Mouse (Mus musculus) adrenal gland, adult 8-10 months (tissue): ENCODE results near the gene Exosc7. TPM values are rescaled to one million over a fixed set of nuclear protein-coding genes. Genes with fewer than 3 reads are reported as not detected.

ENCODE experiments used
- DNase-seq: peaks from one replicate; pipeline ENCODE4 v3.0.0; 2022
- total RNA-seq, 4 experiments: library from RNA; stranded (reverse); gene quantifications; 2 replicates each; pipeline ENCODE4 v1.2.4; 2022

Gene Exosc7
- 10 to 100 TPM; 41.1 to 54.1 (median 43.1) TPM for total RNA-seq

DNA sequence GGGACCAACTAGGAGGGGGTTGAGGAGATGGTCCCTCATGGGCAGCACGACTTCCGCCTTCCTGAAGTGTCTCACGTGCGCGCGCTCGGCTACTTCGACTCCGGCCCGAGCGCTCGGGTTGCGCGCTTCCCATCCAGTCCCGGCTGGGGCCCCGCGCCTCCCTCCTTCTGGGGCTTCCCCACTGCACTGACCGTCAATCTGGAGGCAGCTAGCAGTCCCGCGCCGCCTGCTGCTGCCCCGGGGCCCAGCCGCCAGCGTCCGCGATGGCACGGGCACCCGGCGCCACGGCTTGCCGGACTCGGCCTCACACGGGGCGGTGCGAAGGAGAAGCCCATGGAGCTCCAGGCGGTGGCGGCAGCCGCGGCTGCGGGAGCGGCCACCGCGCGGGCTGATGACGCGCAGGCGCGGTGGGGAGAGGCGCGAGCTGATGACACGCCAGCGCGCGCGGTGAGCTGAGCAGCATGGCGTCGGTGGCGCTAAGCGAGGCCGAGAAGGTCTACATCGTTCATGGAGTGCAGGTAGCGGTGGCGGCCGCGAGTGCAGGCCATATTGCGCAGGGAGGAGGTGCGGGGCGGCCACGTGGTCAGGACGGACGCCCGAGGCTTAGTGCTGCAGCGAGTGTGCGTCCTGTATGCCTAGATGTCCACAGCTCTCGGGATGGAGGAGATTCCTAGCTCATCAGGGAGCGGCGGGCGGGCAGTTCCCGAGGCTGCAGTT is at the start of gene Exosc7, which contains the start of gene Zdhhc3:
TSS of gene Exosc7 (plus strand) at position 411 of the 717 bp plus-strand sequence.
TSS of gene Zdhhc3 (minus strand) at position 401 of the 717 bp plus-strand sequence.
- peak; percentile 79 for DNase-seq

DNA sequence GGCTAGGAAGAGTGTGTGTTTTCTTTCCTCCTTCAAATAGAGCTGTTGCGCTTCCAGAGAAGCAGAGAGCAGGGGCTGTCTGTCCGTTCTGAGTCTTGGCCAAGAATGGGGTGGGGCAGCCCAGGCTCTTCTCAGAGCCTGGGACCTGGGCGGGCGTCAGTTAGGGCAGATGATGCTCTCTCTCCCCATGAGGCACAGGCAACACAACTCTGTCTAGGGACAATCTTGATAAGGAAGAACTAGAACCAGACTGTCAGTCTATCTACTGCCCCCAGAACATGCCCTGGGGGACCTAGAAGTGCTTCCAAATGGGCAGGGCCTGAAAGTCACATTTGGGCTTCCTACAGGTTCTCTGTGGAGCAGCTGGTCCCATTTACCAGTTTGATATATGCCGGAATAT is 33.9 kb upstream of the Exosc7 start:
- no peak for DNase-seq

DNA sequence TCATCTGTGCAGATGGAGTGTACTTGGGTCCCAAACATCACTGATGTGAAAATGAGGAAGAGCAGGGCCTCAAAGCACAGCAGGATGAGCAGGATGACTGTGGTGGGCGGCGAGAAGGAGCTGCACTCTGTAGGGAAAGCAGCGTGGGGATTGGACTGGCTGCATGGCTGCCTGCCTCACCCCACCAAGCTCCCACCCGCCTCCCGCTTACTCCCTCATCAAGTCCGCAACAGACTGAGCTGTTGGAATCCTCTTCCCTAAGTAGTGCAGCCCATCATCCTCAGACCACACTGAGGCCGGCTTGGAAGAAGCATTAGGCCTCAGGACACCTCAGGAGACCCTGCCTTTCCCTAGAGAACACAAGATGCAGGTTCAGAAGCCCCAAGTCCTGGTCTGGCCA is 32.7 kb upstream of the Exosc7 start:
- no peak for DNase-seq

DNA sequence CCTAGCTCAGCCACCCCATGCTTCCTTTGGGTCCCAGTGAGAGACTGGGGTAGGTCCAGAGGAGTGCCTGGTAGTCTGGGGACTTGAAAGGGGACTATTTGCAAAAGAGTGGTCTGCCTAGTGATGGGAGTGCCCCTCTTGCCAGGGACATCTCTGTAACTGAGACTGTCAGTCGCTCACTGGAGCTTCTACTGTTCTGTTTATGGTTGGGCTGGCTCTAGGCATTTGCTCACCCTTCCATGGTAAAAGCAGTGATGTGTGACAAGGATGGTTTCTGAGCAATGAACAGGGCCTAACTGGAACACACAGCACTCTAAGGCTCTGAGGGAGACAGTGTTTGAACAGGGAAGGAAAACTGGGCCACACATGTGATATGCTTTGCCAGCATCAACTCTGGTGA is 32.2 kb upstream of the Exosc7 start:
- no peak for DNase-seq

DNA sequence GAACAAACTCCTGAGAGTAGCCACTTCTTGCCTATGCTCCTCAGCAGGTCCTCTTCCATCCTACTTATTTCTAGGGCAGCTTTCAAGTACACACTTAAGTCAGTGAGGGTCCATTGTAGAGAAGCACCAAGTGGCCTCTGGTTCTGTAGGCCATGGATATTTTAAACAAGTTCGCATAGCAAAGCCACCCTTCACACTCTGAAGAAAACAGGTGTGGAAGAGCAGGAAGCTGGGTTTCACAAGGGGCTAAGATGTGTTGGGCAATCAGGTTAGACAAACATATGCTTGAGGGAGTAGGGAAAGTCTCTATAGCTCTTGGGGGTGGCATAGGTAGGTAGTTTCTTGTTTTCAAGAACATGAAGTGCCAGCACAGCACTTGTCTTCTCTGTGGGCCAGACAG is 27.6 kb upstream of the Exosc7 start:
- DNase-seq: no peak

DNA sequence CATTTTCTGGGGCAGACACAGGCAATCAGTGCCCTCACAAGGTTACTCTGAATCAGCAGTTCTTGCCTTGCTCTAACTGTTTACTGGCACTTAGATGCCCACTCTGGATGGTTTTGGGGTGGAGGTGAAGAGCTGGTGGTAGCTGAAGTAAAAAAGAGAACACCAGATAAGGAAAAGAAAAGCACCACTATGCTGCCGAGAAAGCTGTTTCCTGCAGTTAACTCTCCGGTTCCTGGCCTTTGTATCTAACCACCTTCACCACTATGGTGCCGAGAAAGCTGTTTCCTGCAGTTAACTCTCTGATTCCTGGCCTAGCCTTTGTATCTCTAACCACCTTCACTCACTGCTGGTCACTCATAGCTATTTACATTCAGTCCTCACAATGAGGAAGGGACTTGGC is 25.5 kb upstream of the Exosc7 start:
- DNase-seq: no peak

DNA sequence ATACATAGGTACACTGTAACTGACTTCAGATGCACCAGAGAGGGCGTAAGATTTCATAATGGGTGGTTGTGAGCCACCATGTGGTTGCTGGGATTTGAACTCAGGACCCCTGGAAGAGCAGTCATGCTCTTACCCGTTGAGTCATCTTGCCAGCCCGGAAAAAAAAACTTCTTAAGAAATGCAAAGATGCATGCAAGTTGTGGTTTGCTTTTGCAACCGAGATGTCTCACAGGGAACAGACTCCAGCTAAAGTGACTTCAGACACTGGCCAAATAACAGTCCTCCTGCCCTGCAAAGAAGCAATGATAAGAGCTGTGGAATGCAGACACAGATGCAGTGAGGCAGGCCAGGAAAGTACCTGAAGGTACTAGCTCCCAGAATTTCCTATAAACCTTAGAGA is 22.2 kb upstream of the Exosc7 start:
- DNase-seq: no peak

DNA sequence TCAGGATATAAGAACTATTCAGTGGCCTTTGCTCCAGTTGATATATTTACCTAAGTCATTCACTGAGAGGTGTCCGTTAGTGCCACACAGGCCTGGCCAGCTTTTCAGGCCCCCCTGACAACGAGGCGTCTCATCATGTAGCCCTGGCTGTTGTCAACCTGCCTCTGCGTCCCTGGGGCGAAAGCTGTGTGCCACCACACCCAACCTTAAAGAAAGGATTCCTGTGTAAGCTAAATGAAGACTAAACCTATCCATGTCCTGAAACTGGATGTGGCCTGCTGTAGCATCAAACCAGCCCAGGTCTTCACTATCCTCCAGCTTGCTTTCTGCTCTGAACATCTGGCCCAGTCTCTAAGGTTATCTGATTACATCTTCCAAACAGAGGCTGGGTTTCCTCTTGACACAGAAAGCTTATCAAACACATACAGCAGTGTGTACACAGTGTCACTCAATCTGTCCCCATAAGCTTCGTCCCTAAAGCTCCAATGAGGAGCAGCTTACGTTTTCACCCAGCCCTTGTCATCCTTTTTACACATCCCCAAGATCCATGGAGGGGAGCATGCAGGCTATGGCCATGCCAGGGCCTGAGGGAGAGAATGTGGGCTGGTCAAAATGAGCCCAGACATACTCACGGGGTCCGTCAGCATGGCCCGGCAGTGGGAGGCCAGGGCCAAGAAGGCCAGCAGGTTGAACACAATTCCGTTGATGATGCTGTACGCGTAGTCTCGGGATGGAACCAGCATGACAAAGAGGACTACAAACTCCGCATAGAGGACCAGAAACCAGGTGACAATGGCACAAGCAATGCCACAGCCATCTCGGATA is 13.2 kb upstream of the Exosc7 start:
- no peak for DNase-seq

DNA sequence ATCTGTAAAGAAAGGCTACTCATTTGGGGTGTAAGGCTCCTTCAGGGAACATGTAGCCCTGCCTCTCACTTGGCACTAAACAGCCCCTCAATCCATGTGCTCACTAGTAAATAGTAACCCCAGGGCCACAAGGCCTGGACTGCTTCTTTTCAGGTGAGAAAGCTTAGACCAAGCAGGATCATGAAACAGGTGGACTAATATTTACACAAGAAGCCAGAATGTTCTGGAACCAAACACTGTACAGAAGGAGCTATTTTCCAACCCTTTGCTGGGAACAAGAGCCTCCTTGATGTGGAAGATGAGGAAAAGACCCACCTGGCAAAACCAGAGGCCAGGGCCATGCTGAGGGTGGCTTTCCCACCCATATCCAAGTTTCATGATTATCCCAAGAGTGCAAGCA is 9.6 kb upstream of the Exosc7 start:
- DNase-seq: no peak

DNA sequence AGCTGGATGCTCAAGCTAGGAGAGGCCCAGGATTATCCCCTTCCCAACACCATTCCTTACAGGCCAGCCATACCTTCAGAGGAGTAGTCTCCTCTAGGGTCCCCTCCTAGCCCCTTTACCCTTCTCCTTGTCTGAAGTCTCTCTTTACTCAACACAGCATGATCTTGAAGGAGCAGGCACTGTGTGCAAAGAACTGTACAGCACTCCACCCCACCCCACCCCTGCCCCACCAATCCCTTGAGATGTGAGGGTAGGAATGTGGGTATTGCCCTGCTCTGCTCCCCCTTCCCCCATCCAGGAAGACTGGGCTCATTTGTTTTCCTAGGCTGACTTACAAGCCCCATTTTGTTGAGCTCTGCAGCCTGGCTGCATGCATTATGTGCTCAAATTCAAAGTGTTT is 8.7 kb upstream of the Exosc7 start:
- DNase-seq: no peak

DNA sequence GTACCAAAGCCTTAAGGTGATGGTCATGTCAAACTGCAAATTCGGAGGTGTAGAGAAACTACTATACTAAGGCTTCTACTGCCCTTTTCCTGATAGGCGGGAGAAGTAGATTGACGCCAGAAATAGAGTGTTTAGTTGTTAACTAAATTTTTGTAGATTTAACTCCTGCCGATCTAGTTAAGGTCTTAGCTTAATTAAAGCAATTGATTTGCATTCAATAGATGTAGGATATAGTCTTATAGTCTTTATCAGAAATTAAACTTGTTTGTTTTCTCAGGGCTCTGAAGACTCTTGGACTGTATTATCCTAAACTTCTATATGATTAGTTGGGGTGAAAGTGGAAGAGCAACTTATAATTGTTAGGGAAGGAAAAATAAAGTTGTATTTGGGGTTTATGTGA is 5.8 kb upstream of the Exosc7 start:
- no peak for DNase-seq

DNA sequence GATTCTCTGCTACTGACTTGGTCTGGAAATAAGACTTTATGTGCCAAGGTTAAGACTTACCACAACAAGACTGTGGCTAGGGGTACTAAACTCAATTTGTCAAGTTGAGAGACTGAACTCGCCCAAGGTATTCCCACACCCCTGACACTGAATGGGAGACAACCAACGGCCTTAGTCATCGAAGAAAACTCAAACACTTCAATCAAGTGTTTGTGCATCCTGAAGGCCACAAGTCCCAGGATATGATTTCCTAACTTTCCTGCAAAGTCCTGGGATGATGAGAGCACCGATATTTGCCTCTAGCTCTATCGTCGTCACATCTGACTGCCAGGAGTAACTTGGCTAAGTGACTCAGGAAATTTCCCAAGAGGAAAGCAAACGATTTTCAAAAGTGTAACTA is 3.8 kb upstream of the Exosc7 start:
- no peak for DNase-seq

DNA sequence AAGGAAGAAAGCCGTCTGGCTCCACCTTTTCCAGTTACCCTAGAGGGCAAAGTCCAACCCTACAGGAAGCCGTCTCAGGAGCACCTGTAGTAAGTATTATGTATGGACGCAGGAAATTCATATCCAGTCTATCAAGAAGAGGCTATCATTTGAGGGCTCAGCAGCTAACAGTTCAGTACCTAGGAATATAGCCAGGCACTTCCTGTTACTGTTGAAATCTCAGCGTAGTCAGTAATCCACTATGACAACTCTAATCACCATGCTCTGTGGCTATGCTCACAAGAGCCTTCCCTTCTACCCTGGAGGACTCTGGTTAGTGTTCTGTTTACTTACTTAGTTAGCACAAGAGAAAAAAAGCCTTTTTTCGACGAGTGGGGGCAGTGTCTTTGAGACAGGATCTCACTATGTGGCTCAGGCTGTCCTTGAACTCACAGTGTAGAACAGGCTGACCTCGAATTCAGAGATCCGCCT is 1.2 kb upstream of the Exosc7 start:
- no peak for DNase-seq

DNA sequence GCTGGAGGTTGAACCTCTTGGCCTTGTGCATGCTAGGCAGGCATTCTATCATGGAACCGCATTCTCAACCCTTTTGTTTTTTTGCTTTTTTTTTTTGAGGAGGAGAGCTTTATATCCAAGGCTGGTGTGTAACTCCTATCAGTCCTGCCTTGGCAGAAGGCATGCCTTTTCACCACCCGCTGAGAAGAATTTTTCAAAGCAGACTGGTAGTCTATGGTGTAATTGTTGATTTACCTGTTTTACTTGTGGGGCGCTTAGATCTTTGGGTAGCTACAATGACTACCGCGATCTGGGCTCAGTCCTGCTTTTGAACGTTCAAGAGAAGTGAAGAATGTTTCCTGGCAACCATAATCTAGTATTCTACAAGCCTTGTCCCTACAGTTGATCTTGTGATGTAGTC is 916 bp downstream of the Exosc7 start:
- DNase-seq: no peak

DNA sequence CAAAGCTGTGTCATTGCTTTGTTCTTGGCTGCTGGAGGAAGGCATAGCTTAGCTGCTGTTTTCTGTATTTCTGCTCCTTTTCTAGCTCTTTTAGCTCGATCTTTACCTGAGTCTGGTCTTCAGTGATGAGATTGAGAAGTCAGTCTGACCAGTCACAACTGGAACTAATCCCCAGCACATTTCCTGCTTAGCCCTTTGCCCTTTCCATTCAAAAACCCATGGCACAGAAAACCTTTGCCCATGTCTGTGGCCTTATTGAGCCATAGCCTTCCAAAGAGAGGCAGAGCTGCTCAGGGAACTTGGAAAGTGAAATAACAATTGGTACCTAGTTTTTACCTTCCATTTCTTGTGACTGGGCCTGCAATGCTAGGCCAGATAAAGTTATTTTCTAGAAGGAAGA is 2.6 kb downstream of the Exosc7 start:
- no peak for DNase-seq

DNA sequence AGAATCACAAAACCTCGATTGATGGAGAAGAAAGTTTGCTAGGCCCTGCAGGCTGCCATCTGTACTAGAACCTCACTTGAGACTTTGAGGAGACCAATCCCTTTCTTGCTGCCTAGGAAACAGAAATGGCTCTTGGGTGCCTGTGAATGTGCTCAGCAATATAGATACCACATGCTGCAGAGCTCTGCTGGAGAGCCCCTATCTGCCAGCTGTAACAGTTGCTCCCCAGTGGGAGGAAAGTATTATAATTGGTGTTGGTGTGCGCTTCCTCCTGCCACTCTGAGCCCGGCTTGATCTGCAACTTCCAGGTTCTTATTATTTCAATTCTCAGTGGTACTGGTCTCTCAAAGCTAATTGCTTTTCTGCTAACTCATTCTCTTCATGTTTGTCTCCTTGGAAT is 10.0 kb downstream of the Exosc7 start:
- DNase-seq: no peak

DNA sequence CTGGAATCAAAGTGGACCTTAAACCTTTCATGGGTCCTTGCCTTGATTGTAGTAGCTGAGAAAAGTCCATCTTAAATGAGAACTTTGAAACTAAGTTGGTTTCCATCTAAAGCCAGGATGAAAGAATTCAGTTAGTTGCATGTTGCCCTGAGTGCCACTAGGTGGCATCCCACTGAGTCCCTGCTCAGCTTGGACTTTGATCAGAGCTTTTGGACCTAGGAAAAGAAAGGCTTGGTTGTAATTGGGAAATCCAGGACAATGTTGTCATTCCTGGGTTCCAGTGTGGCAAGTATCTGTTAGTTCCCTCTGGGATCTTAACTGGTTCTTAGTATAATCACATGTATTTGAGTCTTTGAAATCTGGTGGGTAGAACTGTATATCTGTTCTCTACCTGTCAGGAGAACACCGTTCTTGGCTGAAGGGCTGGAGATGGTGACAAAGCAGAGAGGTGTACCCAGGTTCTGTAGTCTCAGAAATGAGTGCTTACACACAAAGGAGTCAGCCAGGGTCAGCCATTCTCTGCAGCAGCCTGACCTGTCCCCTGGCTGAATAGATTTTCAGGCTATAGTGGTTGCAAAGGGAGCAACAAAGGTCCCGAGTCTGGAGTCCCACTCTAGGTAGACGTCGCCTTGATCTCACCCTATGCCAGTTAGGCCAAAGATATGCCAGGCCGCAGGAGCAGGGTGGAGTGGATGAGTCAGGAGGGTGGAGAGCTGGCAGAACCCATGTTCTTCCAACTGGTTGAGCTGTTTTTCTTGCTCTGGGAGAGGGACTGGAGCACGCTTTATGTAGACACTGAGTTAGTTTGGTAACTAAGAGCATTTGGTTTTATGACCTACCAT is 10.8 kb downstream of the Exosc7 start:
- no peak for DNase-seq

DNA sequence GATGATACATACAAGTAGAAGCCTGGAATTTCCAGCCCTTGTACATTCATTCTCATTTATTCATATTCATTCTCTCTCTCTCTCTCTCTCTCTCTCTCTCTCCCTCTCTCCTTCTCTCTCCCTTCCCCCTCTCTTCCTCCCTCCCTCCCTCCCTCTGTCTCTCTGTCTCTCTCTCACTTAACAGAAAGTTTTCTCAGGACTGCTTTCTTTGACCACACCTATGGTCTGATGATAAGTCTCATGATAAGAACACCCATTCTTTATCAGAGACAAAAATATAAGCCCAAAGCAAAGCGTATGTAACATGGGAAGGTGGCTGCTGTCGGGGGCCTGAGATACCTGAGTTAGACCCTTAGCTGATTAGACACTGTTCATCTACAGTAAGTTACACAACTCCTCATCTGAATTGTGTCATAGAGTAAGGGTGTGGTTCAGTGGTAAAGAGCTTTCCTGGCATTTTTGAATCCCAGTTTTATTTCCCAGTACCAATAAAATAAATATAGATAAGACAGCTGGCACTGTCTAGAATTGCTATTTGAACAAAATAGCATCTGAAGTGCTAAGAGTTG is 11.5 kb downstream of the Exosc7 start:
- DNase-seq: no peak

DNA sequence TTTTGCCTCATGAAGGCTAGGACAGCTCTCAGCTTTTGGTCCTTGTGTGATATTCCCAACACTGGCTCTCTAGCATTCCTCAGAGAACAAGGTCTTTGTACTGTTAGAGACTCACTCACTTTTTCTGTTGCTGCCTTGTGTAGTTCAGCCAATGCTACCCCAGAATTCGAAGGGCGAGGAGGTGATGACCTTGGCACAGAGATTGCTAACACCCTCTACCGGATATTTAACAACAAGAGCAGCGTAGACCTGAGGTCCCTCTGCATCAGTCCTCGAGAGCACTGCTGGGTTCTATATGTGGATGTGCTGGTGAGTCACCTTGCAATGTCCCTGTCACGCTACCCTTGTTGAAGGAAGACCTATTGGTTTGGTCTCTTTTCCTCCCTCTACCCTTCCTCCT is 14.6 kb downstream of the Exosc7 start:
- DNase-seq: no peak

DNA sequence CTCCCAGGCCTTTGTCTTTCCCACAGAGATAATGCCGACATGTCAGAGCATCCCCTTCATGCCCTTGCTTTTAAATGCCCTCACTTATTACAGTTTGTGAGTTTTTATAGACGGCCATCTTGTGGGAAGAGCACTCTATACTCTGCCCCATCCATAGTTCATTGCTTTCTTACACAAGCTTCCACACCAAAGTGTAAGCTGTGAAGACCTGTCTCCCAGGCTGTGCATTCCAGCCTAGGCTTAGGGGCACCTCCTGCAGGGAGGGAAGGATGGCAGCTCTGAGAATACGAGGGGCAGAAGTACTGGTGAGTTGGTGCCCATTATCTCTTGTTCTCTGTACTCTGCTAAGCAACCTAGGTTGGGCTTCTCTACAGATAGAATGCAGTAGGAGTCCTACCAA is 20.0 kb downstream of the Exosc7 start:
- DNase-seq: no peak

DNA sequence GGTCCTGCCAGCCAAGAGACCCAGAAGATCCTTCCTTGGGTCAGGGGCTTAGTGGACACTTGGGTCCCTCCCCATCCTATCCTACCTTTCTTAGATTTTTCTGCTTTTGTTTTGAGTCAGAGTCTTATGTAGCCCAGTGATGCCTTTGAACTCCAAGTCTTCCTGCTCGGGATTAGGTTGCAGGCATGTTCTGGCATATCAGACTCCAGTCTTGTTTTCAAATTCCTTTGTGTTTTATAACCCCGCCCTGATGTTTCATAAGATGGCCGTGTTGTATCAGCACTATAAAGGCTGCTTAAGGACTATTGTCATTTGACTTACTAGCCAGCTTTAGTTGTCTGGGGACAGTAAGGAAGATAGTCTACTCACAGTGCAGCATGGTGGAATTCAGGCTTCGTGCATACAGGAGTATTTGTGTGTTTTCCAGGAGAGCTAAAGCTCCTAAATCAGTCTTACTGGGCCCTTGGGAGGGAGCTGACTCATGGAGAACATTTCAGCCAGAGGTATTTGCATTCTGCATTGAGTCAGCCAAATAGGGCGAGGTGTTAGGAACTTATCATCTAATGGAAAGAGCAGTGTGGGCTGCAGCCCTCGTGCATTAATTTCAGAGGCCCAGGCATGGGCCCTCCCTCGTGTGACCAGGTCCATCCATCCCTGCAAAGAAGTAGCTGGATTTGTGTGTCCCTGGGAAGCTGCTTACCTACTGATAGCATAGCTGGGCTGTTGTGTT is 24.1 kb downstream of the Exosc7 start:
- no peak for DNase-seq

DNA sequence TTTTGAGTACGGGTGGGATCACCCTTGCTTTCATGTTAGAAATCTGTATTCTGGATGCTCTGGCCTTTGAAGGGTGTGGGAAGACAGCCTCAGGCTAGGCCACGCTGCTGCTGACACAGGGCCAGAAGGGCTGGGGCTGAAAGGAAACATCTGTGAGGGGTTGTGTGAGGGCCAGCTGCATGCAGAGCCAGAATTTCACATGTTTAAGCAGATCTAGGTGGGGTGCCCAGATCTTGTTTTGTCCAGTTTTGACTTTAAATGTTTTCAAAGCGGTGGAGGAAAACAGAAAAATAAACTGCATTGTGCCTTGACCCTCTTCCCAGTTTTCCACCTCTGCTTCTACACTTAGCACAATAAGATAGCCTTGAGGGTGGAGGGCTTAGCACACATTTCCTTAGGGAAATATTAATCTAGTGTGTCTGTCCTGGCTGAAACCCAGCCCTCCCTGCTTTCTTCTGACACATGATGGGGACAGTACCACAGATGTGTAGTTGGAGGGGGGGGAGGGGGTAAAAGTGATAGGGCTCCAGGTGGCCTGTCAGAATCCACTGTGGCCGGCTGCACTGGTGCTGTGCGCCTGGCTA is 26.0 kb downstream of the Exosc7 start:
- DNase-seq: no peak
